In genomic region chr11:96311520-96312417, GRCm38 (mm10) we compare ENCODE assay signal across 8 mouse cellular contexts. TPM values are rescaled to one million over a fixed set of nuclear protein-coding genes. Genes with fewer than 3 reads are reported as not detected.
A peak's percentile ranks its signal among the peaks of the same experiment; 100 is the strongest.
DNase-seq lines count a peak whose midpoint lies in the region; ATAC-seq and TF ChIP-seq lines count a peak whose summit lies in the region.

No protein-coding gene starts in this region.

- peaks cover 8% of the 10 kb centered on the region for H3K4me1 ChIP-seq in bone marrow macrophage, adult 2 months (ENCODE audit: control insufficient read depth, insufficient read depth, low read length)
- peaks cover 14% of the 10 kb centered on the region; the same call in 1 of the 2 replicates for H3K4me1 ChIP-seq in kidney, adult 2 months (ENCODE audit: control insufficient read depth, insufficient read depth, low read length)
- peaks cover 7% of the 10 kb centered on the region; the same call in 1 of the 2 replicates for H3K4me1 ChIP-seq in lung, embryonic 16.5 days (replicated peaks; ENCODE audit: control insufficient read depth, insufficient read depth, low read length)

- no peaks in the 10 kb centered on the region for H3K36me3 ChIP-seq in kidney, adult 2 months (ENCODE audit: control insufficient read depth, insufficient read depth, low read length)
- H3K36me3 ChIP-seq in lung, embryonic 16.5 days (ENCODE audit: control insufficient read depth, insufficient read depth, low read length) = no peaks in the 10 kb centered on the region

- H3K4me3 ChIP-seq in bone marrow macrophage, adult 2 months (ENCODE audit: insufficient read depth, low read length) = peak overlapping the region; percentile 42
- peak overlapping the region; percentile 38 for H3K4me3 ChIP-seq in kidney, adult 2 months (ENCODE audit: insufficient read depth, low read depth, low read length)
- peak overlapping the region; percentile 58 for H3K4me3 ChIP-seq in lung, embryonic 16.5 days (ENCODE audit: low read length)

- peak; percentile 66 for TF ChIP-seq CTCF in bone marrow macrophage, adult 2 months (IDR thresholded peaks at IDR 0.05; ENCODE audit: low read depth, low read length)
- peak; percentile 73 for TF ChIP-seq CTCF in kidney, adult 2 months (conservative IDR thresholded peaks at IDR 0.05; ENCODE audit: insufficient read depth, insufficient read length, low read depth, low read length)

- H3K4me2 ChIP-seq in lung, embryonic 16.5 days (ENCODE audit: low read depth, low read length) = peak overlapping the region; percentile 79

- 2% methylated on average over 31 of the region's 31 CpGs for WGBS in kidney, adult 2 months
- 2% methylated on average over 31 of the region's 31 CpGs for WGBS in lung, embryonic 16.5 days

- DNase-seq in gastrocnemius, adult 18-20 months (ENCODE audit: low spot score) = peak; percentile 42
- no peak for DNase-seq in gastrocnemius, postnatal 36 days
- peak; percentile 50 for DNase-seq in heart, adult 8-10 months (ENCODE audit: low spot score)
- DNase-seq in kidney, adult 2 months = peak; percentile 92
- peak; percentile 86 for DNase-seq in retina, embryonic 14.5 days (ENCODE audit: low spot score)
- no peak for DNase-seq in layer of hippocampus, postnatal 14 days (ENCODE audit: low spot score in 2 of 2)

- H3K9me3 ChIP-seq in lung, embryonic 16.5 days (ENCODE audit: control insufficient read depth, low read length) = no peaks in the 10 kb centered on the region

- H3K27ac ChIP-seq in bone marrow macrophage, adult 2 months (ENCODE audit: insufficient read depth, low read depth, low read length) = no peak overlapping the region
- H3K27ac ChIP-seq in kidney, adult 2 months (ENCODE audit: insufficient read depth, low read depth, low read length) = peak overlapping the region; percentile 92
- peak overlapping the region; percentile 75 for H3K27ac ChIP-seq in lung, embryonic 16.5 days (ENCODE audit: low read length)

- H3K9ac ChIP-seq in lung, embryonic 16.5 days (ENCODE audit: low read length) = peak overlapping the region; percentile 63

- no peak for TF ChIP-seq POLR2A in bone marrow macrophage, adult 2 months (IDR thresholded peaks at IDR 0.05; ENCODE audit: borderline replicate concordance, low read depth, low read length)
- no peak for TF ChIP-seq POLR2A in kidney, adult 2 months (IDR thresholded peaks at IDR 0.05; ENCODE audit: low read depth, low read length)

- peak; percentile 87 for ATAC-seq in lung, embryonic 16.5 days (ENCODE audit: low read depth)

- intact Hi-C loops in gastrocnemius, postnatal 36 days (cut with DNase I) = no loop called here

- no peaks in the 10 kb centered on the region for H3K27me3 ChIP-seq in kidney, adult 2 months (replicated peaks; ENCODE audit: control insufficient read depth, insufficient read depth, low read length)
- peaks cover 47% of the 10 kb centered on the region for H3K27me3 ChIP-seq in lung, embryonic 16.5 days (ENCODE audit: control insufficient read depth, insufficient read depth, low read depth, low read length)

RNA-seq across cellular contexts. Expression of gene Hoxb4, which starts 6.3 kb away (rescaled TPM):
- total RNA-seq in gastrocnemius, adult 18-20 months (2021) = under 1 TPM; 0.16 to 0.31 TPM
- under 1 TPM; 0.23 to 0.54 TPM for total RNA-seq in gastrocnemius, postnatal 36 days (2021)
- polyA plus RNA-seq in bone marrow macrophage, adult 2 months (2012; ENCODE audit: insufficient read depth, insufficient read length, missing spikeins) = 7.9 and 10.2 TPM in 2 replicates
- total RNA-seq in heart, adult 8-10 months (2022) = under 1 TPM; 0.35 to 0.63 (median 0.53) TPM
- polyA plus RNA-seq in kidney, adult 2 months (2012; rRNA removed) = 12.6 and 14.6 TPM in 2 replicates
- polyA plus RNA-seq in lung, embryonic 16.5 days (2015; fragmentation: Nextera tagmentation; extraction: Ambion mirVana) = 3.4 TPM in 2 replicates
- total RNA-seq in layer of hippocampus, postnatal 14 days (2021) = not detected

RNA-seq across cellular contexts. Expression of gene Hoxb5, which starts 8.6 kb away (rescaled TPM):
- total RNA-seq in gastrocnemius, adult 18-20 months (2021) = under 1 TPM; 0.09 to 0.14 TPM
- total RNA-seq in gastrocnemius, postnatal 36 days (2021) = under 1 TPM; 0.52 to 0.61 TPM
- polyA plus RNA-seq in bone marrow macrophage, adult 2 months (2012; ENCODE audit: insufficient read depth, insufficient read length, missing spikeins) = not detected in 2 replicates
- total RNA-seq in heart, adult 8-10 months (2022) = under 1 TPM in 1 of 4 experiments, not detected in 3; 0.11 TPM
- polyA plus RNA-seq in kidney, adult 2 months (2012; rRNA removed) = 7.7 and 8.4 TPM in 2 replicates
- 39.2 and 46.6 TPM in 2 replicates for polyA plus RNA-seq in lung, embryonic 16.5 days (2015; fragmentation: Nextera tagmentation; extraction: Ambion mirVana)
- not detected for total RNA-seq in layer of hippocampus, postnatal 14 days (2021)

RNA-seq across cellular contexts. Expression of gene Hoxb3, which starts 11.4 kb away (rescaled TPM):
- under 1 TPM; 0.21 to 0.39 TPM for total RNA-seq in gastrocnemius, adult 18-20 months (2021)
- total RNA-seq in gastrocnemius, postnatal 36 days (2021) = under 1 TPM; 0.38 to 0.54 TPM
- 1.0 and 1.6 TPM in 2 replicates for polyA plus RNA-seq in bone marrow macrophage, adult 2 months (2012; ENCODE audit: insufficient read depth, insufficient read length, missing spikeins)
- total RNA-seq in heart, adult 8-10 months (2022) = under 1 TPM; 0.25 to 0.37 (median 0.30) TPM
- 10.1 and 14.1 TPM in 2 replicates for polyA plus RNA-seq in kidney, adult 2 months (2012; rRNA removed)
- 2.1 and 2.6 TPM in 2 replicates for polyA plus RNA-seq in lung, embryonic 16.5 days (2015; fragmentation: Nextera tagmentation; extraction: Ambion mirVana)
- not detected for total RNA-seq in layer of hippocampus, postnatal 14 days (2021)

RNA-seq across cellular contexts. Expression of gene Hoxb6, which starts 19.5 kb away (rescaled TPM):
- under 1 TPM; 0.38 to 0.39 TPM for total RNA-seq in gastrocnemius, adult 18-20 months (2021)
- total RNA-seq in gastrocnemius, postnatal 36 days (2021) = under 1 TPM; 0.38 to 0.54 TPM
- not detected in 2 replicates for polyA plus RNA-seq in bone marrow macrophage, adult 2 months (2012; ENCODE audit: insufficient read depth, insufficient read length, missing spikeins)
- not detected for total RNA-seq in heart, adult 8-10 months (2022)
- 62.7 and 67.9 TPM in 2 replicates for polyA plus RNA-seq in kidney, adult 2 months (2012; rRNA removed)
- polyA plus RNA-seq in lung, embryonic 16.5 days (2015; fragmentation: Nextera tagmentation; extraction: Ambion mirVana) = 8.8 and 11.6 TPM in 2 replicates
- not detected for total RNA-seq in layer of hippocampus, postnatal 14 days (2021)

RNA-seq across cellular contexts. Expression of gene Hoxb7, which starts 25.3 kb away (rescaled TPM):
- total RNA-seq in gastrocnemius, adult 18-20 months (2021) = under 1 TPM; 0.41 to 0.81 TPM
- total RNA-seq in gastrocnemius, postnatal 36 days (2021) = under 1 TPM; 0.39 to 0.41 TPM
- polyA plus RNA-seq in bone marrow macrophage, adult 2 months (2012; ENCODE audit: insufficient read depth, insufficient read length, missing spikeins) = not detected in 2 replicates
- total RNA-seq in heart, adult 8-10 months (2022) = not detected
- 15.5 and 16.5 TPM in 2 replicates for polyA plus RNA-seq in kidney, adult 2 months (2012; rRNA removed)
- polyA plus RNA-seq in lung, embryonic 16.5 days (2015; fragmentation: Nextera tagmentation; extraction: Ambion mirVana) = 2.2 and 3.2 TPM in 2 replicates
- not detected for total RNA-seq in layer of hippocampus, postnatal 14 days (2021)

Comparison
In these comparisons a context has a peak if more than half of its experiments do, and no peak if none do; other contexts are left out.
1. DNase-seq: peak in gastrocnemius, adult 18-20 months (single experiment), heart, adult 8-10 months (single experiment), kidney, adult 2 months (single experiment) and retina, embryonic 14.5 days (single experiment); none in gastrocnemius, postnatal 36 days (0 of 2) and layer of hippocampus, postnatal 14 days (0 of 2).
2. Peak in every context shown above with its lines, with median percentiles within 50 percentile points of each other: H3K4me3 ChIP-seq.